Mouse (Mus musculus) hindbrain, embryonic 11.5 days (tissue): Measurements from ENCODE around the gene Eif4a1. TPM values are rescaled to one million over a fixed set of nuclear protein-coding genes. Genes with fewer than 3 reads are reported as not detected.

Experiments
- ATAC-seq: fragments of 200-750 bp; cut with Nextera tagmentation; 2 replicates; pipeline ENCODE4 v1.8.0; 2017; ENCODE audit warnings: mild to moderate bottlenecking, moderate TSS enrichment, moderate library complexity; ENCODE audit not compliant: low FRiP score
- DNase-seq: peaks from one replicate; pipeline ENCODE4 v3.0.0-alpha.2; 2015; ENCODE audit warnings: low spot score
- H3K27ac ChIP-seq: fragments of 300-500 bp; sonication (generic); 2 replicates; pipeline ENCODE4 v1.5.1; 2014; ENCODE audit warnings: mild to moderate bottlenecking, low read depth, low read length
- H3K27me3 ChIP-seq: fragments of 300-500 bp; sonication (generic); 2 replicates; pipeline ENCODE4 v1.6.1; 2014; ENCODE audit warnings: mild to moderate bottlenecking, low read length, moderate library complexity, mixed read lengths; ENCODE audit not compliant: control insufficient read depth, insufficient read depth
- H3K36me3 ChIP-seq: fragments of 300-500 bp; sonication (generic); 2 replicates; pipeline ENCODE4 v1.6.1; 2014; ENCODE audit warnings: mild to moderate bottlenecking, low read length, moderate library complexity, mixed read lengths; ENCODE audit not compliant: control insufficient read depth, insufficient read depth
- H3K4me1 ChIP-seq: fragments of 300-500 bp; sonication (generic); replicated peaks from 2 replicates; pipeline ENCODE4 v1.6.1; 2014; ENCODE audit warnings: low read length, mixed read lengths; ENCODE audit not compliant: control insufficient read depth, insufficient read depth
- H3K4me2 ChIP-seq: fragments of 300-500 bp; sonication (generic); replicated peaks from 2 replicates; pipeline ENCODE4 v1.6.1; 2014; ENCODE audit warnings: mild to moderate bottlenecking, low read depth, low read length
- H3K4me3 ChIP-seq: fragments of 300-500 bp; sonication (generic); 2 replicates; pipeline ENCODE4 v1.5.1; 2014; ENCODE audit warnings: low read depth, low read length
- H3K9ac ChIP-seq: fragments of 300-500 bp; sonication (generic); 2 replicates; pipeline ENCODE4 v1.6.1; 2014; ENCODE audit warnings: low read depth, low read length
- H3K9me3 ChIP-seq: fragments of 300-500 bp; sonication (generic); 2 replicates; pipeline ENCODE4 v1.6.1; 2016; ENCODE audit warnings: low read length; ENCODE audit not compliant: control insufficient read depth
- WGBS: fragments of 180-500 bp; shearing (Covaris S2); extraction: QIAGEN DNeasy Blood & Tissue Kit; methylation state at CpG from one replicate; pipeline ENCODE4 v1.1.7; 2014; 5-methylcytosine and 5-hydroxymethylcytosine counted together
- microRNA counts: library from miRNA; unstranded; fragments of <30 nt; microRNA quantifications from one replicate; lab custom pipeline; 2015
- polyA plus RNA-seq: library from polyadenylated mRNA; unstranded; fragments of >200 nt; fragmentation: Nextera tagmentation; extraction: Ambion mirVana; gene quantifications from 2 replicates; pipeline ENCODE4 v1.2.1, GENCODE M21; 2014

Eif4a1 gene
- polyA plus RNA-seq, 1 experiment from 2014 or later, result 905 TPM

DNA sequence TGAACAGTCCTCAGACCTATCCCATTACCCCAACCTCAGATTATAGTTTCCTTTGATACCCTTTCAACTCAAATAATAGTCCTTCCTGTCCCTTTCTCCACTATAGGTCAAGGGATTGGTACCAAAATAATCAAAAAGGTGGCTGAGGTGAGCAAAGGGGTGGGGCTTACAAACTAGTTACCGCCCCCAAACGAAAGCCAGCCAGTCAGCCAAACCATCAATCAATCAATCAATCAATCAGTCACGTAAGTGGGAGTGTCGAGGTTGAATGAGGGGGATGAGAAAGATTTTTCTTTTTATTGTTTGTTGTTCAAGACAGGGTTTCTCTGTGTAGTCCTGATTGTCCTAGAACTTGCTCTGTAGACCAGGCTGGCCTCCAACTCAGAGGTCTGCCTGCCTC, 49.2 kb downstream of the Eif4a1 start:
- Histone ChIP-seq H3K9ac (0 out of 2 replicates have a peak overlapping the region, but pooled peaks have one; percentile 55), H3K27ac (no peak overlapping the region), H3K36me3 (no peaks in the 10 kb centered on the region), H3K4me1 (no peaks in the 10 kb centered on the region), H3K9me3 (no peaks in the 10 kb centered on the region), H3K4me2 (peak overlapping the region; percentile 63), H3K27me3 (no peaks in the 10 kb centered on the region), H3K4me3 (no peak overlapping the region)
- 65% methylated on average over 4 of the region's 4 CpGs for WGBS
- ATAC-seq (no peak), DNase-seq (no peak)

- DNase-seq, result peak; percentile 18
- ATAC-seq, result peak; percentile 30; the same call in 1 of the 2 replicates
- Histone ChIP-seq H3K9ac (peak overlapping the region; percentile 55), H3K9me3 (no peaks in the 10 kb centered on the region), H3K4me1 (no peaks in the 10 kb centered on the region), H3K27ac (no peak overlapping the region), H3K4me3 (peak overlapping the region; percentile 41), H3K27me3 (no peaks in the 10 kb centered on the region), H3K4me2 (peak overlapping the region; percentile 63), H3K36me3 (no peaks in the 10 kb centered on the region)
- WGBS, result 56% methylated on average over 6 of the region's 6 CpGs
These were observed 49.8 kb downstream of the Eif4a1 start for GRCm38 (mm10) chr11:69622406-69622805.

DNA sequence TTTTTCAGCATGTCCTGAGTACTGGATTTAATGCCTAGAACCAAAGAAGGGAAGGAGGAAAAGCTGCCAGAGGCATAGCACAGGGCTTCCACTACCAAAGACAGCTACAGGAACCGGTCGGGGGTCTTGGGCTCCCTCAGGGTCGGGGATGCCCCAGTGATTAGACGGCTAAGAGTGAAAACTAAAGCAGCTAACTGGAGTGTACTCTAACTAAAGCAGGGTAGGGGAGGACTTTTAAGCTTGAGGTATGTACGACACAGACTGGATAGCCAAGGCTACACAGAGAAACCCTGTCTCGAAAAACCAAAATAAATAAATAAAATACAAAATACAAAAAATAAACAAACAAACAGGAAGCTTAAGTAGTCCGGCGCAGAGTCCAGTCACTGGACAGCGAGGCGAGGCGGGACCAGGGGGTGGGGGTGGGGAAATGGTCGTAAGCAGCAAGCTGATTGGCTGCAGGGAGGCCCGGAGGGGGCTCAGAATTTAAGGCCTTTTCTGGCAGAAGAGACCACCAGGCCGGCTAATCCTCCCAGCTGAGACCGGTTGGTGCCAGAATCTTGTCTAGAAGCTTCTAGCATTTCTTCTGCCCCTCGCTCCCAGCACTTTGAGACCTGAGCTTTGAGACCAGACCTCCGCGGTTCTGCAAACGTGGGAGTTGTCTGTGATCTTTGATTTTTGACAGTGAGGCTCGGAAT, 50.5 kb downstream of the Eif4a1 start, which contains the start of gene Sat2:
Sat2 (plus strand) TSS at position 454 of the 698 bp plus-strand sequence.
- Histone ChIP-seq H3K27ac (no peak within 1 kb of the TSS), H3K36me3 (no peaks in the 10 kb centered on the region), H3K9me3 (no peaks in the 10 kb centered on the region), H3K4me1 (no peaks in the 10 kb centered on the region), H3K4me2 (peak within 1 kb of the TSS; percentile 63), H3K27me3 (no peaks in the 10 kb centered on the region), H3K9ac (peak within 1 kb of the TSS; percentile 55), H3K4me3 (peak within 1 kb of the TSS; percentile 41)
- ATAC-seq (peak; percentile 81), DNase-seq (peak; percentile 86)
- WGBS, result 2% methylated on average over 20 of the region's 20 CpGs

GRCm38 (mm10) chr11:69620394-69621081, 51.7 kb downstream of the Eif4a1 start:
- Histone ChIP-seq H3K9ac (no peak overlapping the region), H3K4me1 (no peaks in the 10 kb centered on the region), H3K27me3 (no peaks in the 10 kb centered on the region), H3K27ac (no peak overlapping the region), H3K36me3 (no peaks in the 10 kb centered on the region), H3K9me3 (no peaks in the 10 kb centered on the region), H3K4me2 (no peak overlapping the region), H3K4me3 (no peak overlapping the region)
- DNase-seq (no peak), ATAC-seq (no peak)
- 86% methylated on average over 7 of the region's 7 CpGs for WGBS

GRCm38 (mm10) chr11:69617805-69618204, 54.4 kb downstream of the Eif4a1 start, which contains the start of gene Shbg:
Gene Shbg (minus strand): TSS chr11:69617905.
- no peak within 1 kb of the TSS for H3K27ac ChIP-seq
- H3K27me3 ChIP-seq, result no peaks in the 10 kb centered on the region
- 78% methylated on average over 5 of the region's 5 CpGs for WGBS
- ATAC-seq, result no peak
- DNase-seq, result no peak
- H3K4me2 ChIP-seq, result no peak within 1 kb of the TSS
- H3K36me3 ChIP-seq, result no peaks in the 10 kb centered on the region
- H3K4me3 ChIP-seq, result no peak within 1 kb of the TSS
- H3K9me3 ChIP-seq, result no peaks in the 10 kb centered on the region
- H3K4me1 ChIP-seq, result peaks cover 3% of the 10 kb centered on the region; the same call in 1 of the 2 replicates
- no peak within 1 kb of the TSS for H3K9ac ChIP-seq

MicroRNAs encoded within 50 kb of the gene (microRNA counts, 519-probe panel; counts per million panel counts)
- not detected for microRNA mmu-miR-1934 (lab: Ali Mortazavi, UCI)
- microRNA mmu-miR-467f (lab: Ali Mortazavi, UCI), result 3,437 counts per million, percentile 22 among the panel's probes with 10 or more counts

Other genes with a start within 250 kb of the Eif4a1 start
- 0.68 and 1.6 TPM in 2 replicates for gene Dnah2, start 123.3 kb downstream of the Eif4a1 start, polyA plus RNA-seq
- 12.2 and 15.5 TPM in 2 replicates for gene Efnb3, start 112.2 kb downstream of the Eif4a1 start, polyA plus RNA-seq
- gene Wrap53, start 92.2 kb downstream of the Eif4a1 start, polyA plus RNA-seq, result 36.6 and 37.8 TPM in 2 replicates
- gene Trp53, start 92.1 kb downstream of the Eif4a1 start, polyA plus RNA-seq, result 156 and 159 TPM in 2 replicates
- gene Atp1b2, start 66.5 kb downstream of the Eif4a1 start, polyA plus RNA-seq, result 11.7 and 13.1 TPM in 2 replicates
- 0.17 TPM in 1 of 2 replicates, not detected in the other for gene Shbg, start 54.5 kb downstream of the Eif4a1 start, polyA plus RNA-seq
- gene Sat2, start 50.4 kb downstream of the Eif4a1 start, polyA plus RNA-seq, result 15.0 and 20.6 TPM in 2 replicates
- 30.1 and 31.3 TPM in 2 replicates for gene Fxr2, start 39.4 kb downstream of the Eif4a1 start, polyA plus RNA-seq
- not detected in 2 replicates for gene Sox15, start 17.1 kb downstream of the Eif4a1 start, polyA plus RNA-seq
- 28.0 and 45.3 TPM in 2 replicates for gene Mpdu1, start 9.8 kb downstream of the Eif4a1 start, polyA plus RNA-seq
- gene Cd68, start 6.3 kb downstream of the Eif4a1 start, polyA plus RNA-seq, result 8.2 and 8.7 TPM in 2 replicates
- gene Senp3, start 9.7 kb upstream of the Eif4a1 start, polyA plus RNA-seq, result 85.8 and 101 TPM in 2 replicates
- gene Tnfsf13, start 13.4 kb upstream of the Eif4a1 start, polyA plus RNA-seq, result not detected in 2 replicates
- gene Tnfsf12, start 23.4 kb upstream of the Eif4a1 start, polyA plus RNA-seq, result 2.2 and 4.0 TPM in 2 replicates
- 0.61 and 1.1 TPM in 2 replicates for gene Tnfsfm13, start 23.7 kb upstream of the Eif4a1 start, polyA plus RNA-seq
- 46.5 and 50.1 TPM in 2 replicates for gene Polr2a, start 86.2 kb upstream of the Eif4a1 start, polyA plus RNA-seq
- 0.57 and 1.1 TPM in 2 replicates for gene Slc35g3, start 89.5 kb upstream of the Eif4a1 start, polyA plus RNA-seq
- 1.3 and 1.7 TPM in 2 replicates for gene Zbtb4, start 93.5 kb upstream of the Eif4a1 start, polyA plus RNA-seq
- gene Chrnb1, start 123.5 kb upstream of the Eif4a1 start, polyA plus RNA-seq, result 1.2 and 1.5 TPM in 2 replicates
- 2.2 and 2.8 TPM in 2 replicates for gene Fgf11, start 129.4 kb upstream of the Eif4a1 start, polyA plus RNA-seq
- gene Tmem102, start 133.2 kb upstream of the Eif4a1 start, polyA plus RNA-seq, result 0.83 and 0.93 TPM in 2 replicates
- gene Gm39566, start 142.9 kb upstream of the Eif4a1 start, polyA plus RNA-seq, result not detected in 2 replicates
- gene Spem2, start 146.0 kb upstream of the Eif4a1 start, polyA plus RNA-seq, result not detected in 2 replicates
- 0.17 and 0.38 TPM in 2 replicates for gene Spem1, start 149.8 kb upstream of the Eif4a1 start, polyA plus RNA-seq
- 11.5 and 16.1 TPM in 2 replicates for gene Nlgn2, start 165.4 kb upstream of the Eif4a1 start, polyA plus RNA-seq
- 268 and 276 TPM in 2 replicates for gene Tmem256, start 166.1 kb upstream of the Eif4a1 start, polyA plus RNA-seq
- gene Plscr3, start 174.0 kb upstream of the Eif4a1 start, polyA plus RNA-seq, result 62.2 and 62.6 TPM in 2 replicates
- 0.52 TPM in 1 of 2 replicates, not detected in the other for gene Tnk1, start 186.3 kb upstream of the Eif4a1 start, polyA plus RNA-seq
- not detected in 2 replicates for gene Tmem95, start 205.6 kb upstream of the Eif4a1 start, polyA plus RNA-seq
- 2.3 and 2.4 TPM in 2 replicates for gene Kctd11, start 209.0 kb upstream of the Eif4a1 start, polyA plus RNA-seq
- gene Acap1, start 223.1 kb upstream of the Eif4a1 start, polyA plus RNA-seq, result 0.45 and 1.4 TPM in 2 replicates
- 14.5 and 14.7 TPM in 2 replicates for gene 2810408A11Rik, start 228.6 kb upstream of the Eif4a1 start, polyA plus RNA-seq
- gene Neurl4, start 228.6 kb upstream of the Eif4a1 start, polyA plus RNA-seq, result 15.0 and 20.6 TPM in 2 replicates
- gene Gps2, start 241.5 kb upstream of the Eif4a1 start, polyA plus RNA-seq, result 84.3 and 89.0 TPM in 2 replicates
- 1,842 and 1,860 TPM in 2 replicates for gene Eif5a, start 249.5 kb upstream of the Eif4a1 start, polyA plus RNA-seq